Mouse (Mus musculus): ENCODE data around the gene Mdm2.

DNA sequence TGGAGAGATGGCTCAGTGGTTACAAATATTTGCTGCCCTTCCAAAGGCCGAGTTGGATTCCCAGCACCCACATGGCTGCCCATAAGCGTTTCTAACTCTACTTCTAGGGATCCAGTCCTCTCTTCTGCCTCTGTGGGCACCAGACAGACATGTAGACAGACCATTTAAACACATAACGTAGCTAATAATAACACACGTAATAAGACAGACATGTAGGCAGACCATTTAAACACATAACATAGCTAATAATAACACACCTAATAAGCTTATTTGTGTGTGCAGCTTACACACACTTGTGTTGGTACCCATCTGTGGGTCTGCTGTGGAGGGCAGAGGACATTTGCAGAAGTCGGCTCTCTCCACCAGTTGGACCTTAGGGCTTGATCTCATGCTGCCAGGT is 46.2 kb upstream of the Mdm2 start:
- no peak for TF ChIP-seq HCFC1 (IDR thresholded peaks at IDR 0.05; ENCODE audit: low read depth, low read length)
- no peak for TF ChIP-seq CTCF (IDR thresholded peaks at IDR 0.05 in 2 of 3, conservative IDR thresholded peaks at IDR 0.05 in 1 of 3; ENCODE audit: control insufficient read depth in 1 of 3, insufficient read depth in 1 of 3, low read depth in 2 of 3, low read length in 3 of 3, poor library complexity in 1 of 3, severe bottlenecking in 1 of 3)
- no peak for TF ChIP-seq TCF12 (IDR thresholded peaks at IDR 0.05; ENCODE audit: low read depth, low read length)
- no peak for TF ChIP-seq MXI1 (IDR thresholded peaks at IDR 0.05; ENCODE audit: low read depth, low read length)
- no peak for TF ChIP-seq SMC3 (IDR thresholded peaks at IDR 0.05; ENCODE audit: low read depth, low read length)
- no peak for TF ChIP-seq ZNF384 (IDR thresholded peaks at IDR 0.05; ENCODE audit: low read depth, low read length)
- no peak for TF ChIP-seq TBP (IDR thresholded peaks at IDR 0.05; ENCODE audit: low read depth, low read length)
- no peak for TF ChIP-seq GATA1 (IDR thresholded peaks at IDR 0.05; ENCODE audit: low read depth, low read length)
- no peak for TF ChIP-seq ELF1 (IDR thresholded peaks at IDR 0.05; ENCODE audit: low read depth, low read length)
- TF ChIP-seq MEF2A (IDR thresholded peaks at IDR 0.05; ENCODE audit: extremely low read depth, insufficient replicate concordance, low read depth, low read length, poor library complexity, severe bottlenecking) = no peak
- no peak for TF ChIP-seq ZMIZ1 (IDR thresholded peaks at IDR 0.05; ENCODE audit: low read depth, low read length)
- no peak for TF ChIP-seq USF1 (IDR thresholded peaks at IDR 0.05; ENCODE audit: low read depth, low read length)
- no peak for TF ChIP-seq MAX (IDR thresholded peaks at IDR 0.05; ENCODE audit: low read length)
